Mouse (Mus musculus): ENCODE data around the gene Tmf1. TPM values are rescaled to one million over a fixed set of nuclear protein-coding genes. Genes with fewer than 3 reads are reported as not detected.

Gene Tmf1
- polyA plus RNA-seq (2014; fragmentation: Illumina TruSeq; extraction: RNeasy Lipid Tissue Mini Kit (QIAGEN cat#74804); ENCODE audit: low read depth, low replicate concordance) = 292 TPM

DNA sequence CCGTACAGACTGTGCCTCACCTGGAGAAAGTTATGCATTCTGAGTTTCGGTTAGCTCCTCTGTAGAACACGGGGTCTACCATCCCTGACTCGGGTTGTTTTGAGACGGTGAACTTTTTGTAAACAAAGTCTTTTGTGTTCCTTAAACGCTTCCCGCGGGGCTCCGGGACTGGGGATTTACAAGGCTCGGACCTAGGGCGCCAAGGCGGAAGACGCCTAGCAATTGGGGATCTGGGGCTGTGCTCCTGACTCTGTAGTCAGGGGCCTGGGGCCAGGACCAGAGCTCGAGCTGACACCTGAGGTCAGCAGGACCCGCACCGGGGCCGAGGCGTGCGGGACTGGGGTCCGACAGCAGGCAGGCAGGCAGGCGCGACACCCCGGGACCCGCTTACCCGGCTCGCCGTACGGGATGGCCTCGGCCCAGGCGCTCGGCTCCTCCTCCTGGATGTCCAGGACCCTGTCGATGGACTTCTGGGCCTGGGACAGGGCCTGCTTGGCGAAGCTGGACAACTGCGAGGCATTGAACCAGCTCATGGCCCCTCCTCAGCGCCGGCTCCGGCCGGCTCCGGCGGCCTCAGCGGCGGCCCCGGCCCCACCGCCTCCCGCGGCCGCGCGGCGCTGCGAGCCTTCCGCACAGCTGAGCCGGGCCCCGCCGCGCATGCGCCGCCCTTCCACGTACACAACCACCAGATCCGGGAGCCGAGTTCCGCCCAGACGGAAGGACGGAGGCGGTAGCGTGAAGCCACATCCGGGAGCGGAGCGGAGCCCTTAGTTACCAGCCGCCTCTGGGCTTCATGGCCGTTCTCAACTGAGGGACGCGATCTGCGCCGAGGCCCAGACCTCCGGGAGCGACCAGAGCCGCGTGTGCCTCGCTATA is at the start of gene Tmf1:
Gene Tmf1 (minus strand): TSS at position 632 of the 876 bp plus-strand sequence.

DNA sequence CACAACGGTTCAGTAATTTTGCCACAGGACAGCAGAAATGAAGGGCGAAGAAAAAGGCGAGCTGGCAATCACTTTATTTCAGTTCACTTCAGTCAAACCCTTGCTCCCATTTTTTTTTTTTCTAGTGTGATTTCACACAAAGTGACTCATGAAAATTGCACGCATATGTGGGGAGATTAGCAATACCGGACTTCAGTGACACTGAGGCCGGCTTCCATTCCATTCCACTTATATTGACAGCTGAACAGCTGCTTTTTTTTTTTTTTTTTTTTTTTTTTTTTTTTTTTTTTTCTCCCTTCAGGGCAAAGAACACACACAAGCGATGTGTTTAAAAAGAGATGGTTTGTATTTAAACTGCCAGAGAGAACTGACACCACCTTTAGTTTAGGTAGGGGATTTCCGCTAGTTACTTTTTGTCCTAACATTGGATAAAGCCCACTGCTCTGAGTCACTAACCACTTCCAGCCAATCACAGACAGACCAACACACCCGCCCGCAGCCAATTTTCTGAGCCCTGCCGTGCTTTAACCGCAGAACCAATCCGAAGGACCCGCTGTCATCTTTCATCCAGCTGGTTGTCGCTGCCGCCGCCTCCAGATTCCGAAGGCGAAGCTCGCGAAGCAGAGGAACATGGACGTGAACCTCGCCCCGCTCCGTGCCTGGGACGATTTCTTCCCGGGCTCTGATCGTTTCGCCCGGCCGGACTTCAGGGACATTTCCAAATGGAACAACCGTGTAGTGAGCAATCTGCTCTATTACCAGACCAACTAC is 31.5 kb upstream of the Tmf1 start, which contains the start of gene Arl6ip5:
Gene Arl6ip5 (plus strand): TSS at position 499 of the 771 bp plus-strand sequence.

DNA sequence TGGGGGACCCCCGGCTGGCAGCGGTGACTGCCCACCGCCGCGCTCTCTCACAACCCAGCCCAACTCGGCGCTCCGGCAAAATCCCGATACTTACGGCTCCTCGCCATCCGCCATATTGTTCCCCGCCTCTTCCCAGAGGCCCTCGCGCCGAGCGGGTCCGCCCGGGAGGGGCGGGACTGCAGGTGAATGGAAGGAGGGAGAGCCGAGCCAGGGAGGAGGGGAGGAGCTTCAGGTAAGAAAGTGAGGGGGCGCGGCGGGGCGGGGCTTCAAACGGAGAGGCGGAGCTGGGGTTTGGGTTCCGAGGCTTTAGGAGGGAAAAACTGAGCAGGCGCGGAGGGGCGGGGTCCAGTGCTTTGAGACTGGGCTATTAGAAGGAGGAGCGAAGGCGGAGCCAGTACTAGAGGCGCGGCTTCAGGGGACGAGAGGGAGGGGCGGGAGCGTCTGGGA is 26.5 kb upstream of the Tmf1 start, which contains the start of gene Uba3:
Gene Uba3 (minus strand): TSS at position 209 of the 447 bp plus-strand sequence.

DNA sequence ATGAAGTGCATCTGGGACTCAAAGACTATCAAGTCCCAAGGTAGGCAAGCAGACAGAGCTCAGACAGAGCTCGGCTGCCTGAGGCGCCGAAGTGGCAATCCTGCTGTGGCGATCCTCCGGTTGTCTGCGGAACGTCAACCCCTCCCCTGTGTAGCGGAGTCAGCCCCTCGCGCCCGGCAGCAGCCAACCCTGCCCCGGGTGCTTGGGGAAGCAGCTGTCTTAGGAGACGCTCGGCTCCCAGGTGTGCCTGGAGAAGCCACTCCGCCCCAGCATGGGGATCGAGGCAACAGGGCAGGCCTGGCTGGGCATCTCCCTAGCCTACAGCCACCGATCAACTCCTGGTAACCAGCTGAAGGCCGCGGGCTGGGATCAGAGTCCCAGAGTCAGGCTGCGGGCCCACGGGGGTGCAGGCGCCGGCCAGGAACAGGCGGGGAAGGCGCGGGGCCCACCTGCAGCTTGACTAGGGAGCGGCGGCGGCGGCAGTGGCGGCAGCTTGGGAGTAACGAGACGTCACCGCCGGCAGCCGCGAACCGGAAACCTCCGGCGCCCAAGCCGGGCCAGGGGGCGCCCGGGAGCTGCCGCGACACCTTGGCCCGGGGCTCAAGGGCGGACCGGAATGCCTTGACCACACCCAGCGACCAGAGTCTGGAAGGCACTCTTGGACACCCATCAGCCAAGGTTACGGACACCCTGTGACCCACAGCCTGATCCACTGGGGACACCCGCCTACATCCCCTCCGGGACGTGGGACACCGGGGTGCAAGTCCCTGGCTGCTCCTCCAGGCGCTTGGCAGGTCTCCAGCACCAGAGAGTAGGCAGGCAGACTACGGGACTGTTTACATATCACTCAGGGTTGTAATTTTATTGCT is 30.3 kb downstream of the Tmf1 start, which contains the start of gene Eogt:
Gene Eogt (minus strand): TSS at position 800 of the 869 bp plus-strand sequence.

Other genes starting within 250 kb of the Tmf1 start
- gene Fam19a4, start 118.7 kb downstream of the Tmf1 start, polyA plus RNA-seq (2014; fragmentation: Illumina TruSeq; extraction: RNeasy Lipid Tissue Mini Kit (QIAGEN cat#74804); ENCODE audit: low read depth, low replicate concordance) = 1.8 TPM
- gene Eogt, start 29.9 kb downstream of the Tmf1 start, polyA plus RNA-seq (2014; fragmentation: Illumina TruSeq; extraction: RNeasy Lipid Tissue Mini Kit (QIAGEN cat#74804); ENCODE audit: low read depth, low replicate concordance) = 4.3 TPM
- gene Uba3, start 26.5 kb upstream of the Tmf1 start, polyA plus RNA-seq (2014; fragmentation: Illumina TruSeq; extraction: RNeasy Lipid Tissue Mini Kit (QIAGEN cat#74804); ENCODE audit: low read depth, low replicate concordance) = 89.0 TPM
- gene Arl6ip5, start 31.6 kb upstream of the Tmf1 start, polyA plus RNA-seq (2014; fragmentation: Illumina TruSeq; extraction: RNeasy Lipid Tissue Mini Kit (QIAGEN cat#74804); ENCODE audit: low read depth, low replicate concordance) = 8.0 TPM
- gene Lmod3, start 73.6 kb upstream of the Tmf1 start, polyA plus RNA-seq (2014; fragmentation: Illumina TruSeq; extraction: RNeasy Lipid Tissue Mini Kit (QIAGEN cat#74804); ENCODE audit: low read depth, low replicate concordance) = not detected

Data from testis, adult 10 weeks (tissue).